Mouse (Mus musculus): ENCODE measurements at regions not wholly inside any gene's neighbourhood (a gene's known extent, or its start where the extent isn't known, plus 50 kb on each side); places are given as distances from the start of the nearest gene placed in this dataset.

GRCm38 (mm10) chr14:98703289-98703688 is 290.8 kb downstream of the Rpl36a-ps1 start:
- no peak for ATAC-seq (replicated peaks; ENCODE audit: low FRiP score)
- Histone ChIP-seq H3K9me3 (ENCODE audit: control insufficient read depth, low read length) (no peaks in the 10 kb centered on the region), H3K36me3 (ENCODE audit: control insufficient read depth, insufficient read depth, low read length) (no peaks in the 10 kb centered on the region), H3K9ac (ENCODE audit: low read depth, low read length) (no peak overlapping the region), H3K27ac (ENCODE audit: low read depth, low read length) (no peak overlapping the region), H3K4me2 (no peak overlapping the region), H3K4me1 (replicated peaks; ENCODE audit: control insufficient read depth, insufficient read depth, low read length) (no peaks in the 10 kb centered on the region), H3K4me3 (ENCODE audit: low read depth, low read length) (no peak overlapping the region), H3K27me3 (replicated peaks; ENCODE audit: control insufficient read depth, insufficient read depth, low read length) (no peaks in the 10 kb centered on the region)
- WGBS = 85% methylated on average over 6 of the region's 6 CpGs
- no peak for DNase-seq (ENCODE audit: low spot score)

- ATAC-seq (replicated peaks; ENCODE audit: low FRiP score) = no peak
- H3K4me2 ChIP-seq = no peak overlapping the region
- H3K27me3 ChIP-seq (replicated peaks; ENCODE audit: control insufficient read depth, insufficient read depth, low read length) = no peaks in the 10 kb centered on the region
- no peak overlapping the region for H3K27ac ChIP-seq (ENCODE audit: low read depth, low read length)
- WGBS = 77% methylated on average over 4 of the region's 4 CpGs
- DNase-seq (ENCODE audit: low spot score) = no peak
- H3K9me3 ChIP-seq (ENCODE audit: control insufficient read depth, low read length) = no peaks in the 10 kb centered on the region
- no peak overlapping the region for H3K4me3 ChIP-seq (ENCODE audit: low read depth, low read length)
- H3K36me3 ChIP-seq (ENCODE audit: control insufficient read depth, insufficient read depth, low read length) = no peaks in the 10 kb centered on the region
- H3K4me1 ChIP-seq (replicated peaks; ENCODE audit: control insufficient read depth, insufficient read depth, low read length) = no peaks in the 10 kb centered on the region
- H3K9ac ChIP-seq (ENCODE audit: low read depth, low read length) = no peak overlapping the region
These were observed 337.6 kb downstream of the Rpl36a-ps1 start for GRCm38 (mm10) chr14:98656533-98656932.

GRCm38 (mm10) chr14:98654191-98654809 is 339.8 kb downstream of the Rpl36a-ps1 start:
- no peaks in the 10 kb centered on the region for H3K4me1 ChIP-seq (replicated peaks; ENCODE audit: control insufficient read depth, insufficient read depth, low read length)
- H3K9me3 ChIP-seq (ENCODE audit: control insufficient read depth, low read length) = no peaks in the 10 kb centered on the region
- no peaks in the 10 kb centered on the region for H3K36me3 ChIP-seq (ENCODE audit: control insufficient read depth, insufficient read depth, low read length)
- WGBS = 72% methylated on average over 6 of the region's 6 CpGs
- ATAC-seq (replicated peaks; ENCODE audit: low FRiP score) (no peak), DNase-seq (ENCODE audit: low spot score) (no peak)
- no peak overlapping the region for H3K27ac ChIP-seq (ENCODE audit: low read depth, low read length)
- no peak overlapping the region for H3K4me3 ChIP-seq (ENCODE audit: low read depth, low read length)
- no peak overlapping the region for H3K4me2 ChIP-seq
- no peak overlapping the region for H3K9ac ChIP-seq (ENCODE audit: low read depth, low read length)
- H3K27me3 ChIP-seq (replicated peaks; ENCODE audit: control insufficient read depth, insufficient read depth, low read length) = no peaks in the 10 kb centered on the region

GRCm38 (mm10) chr14:98651221-98651620 is 342.9 kb downstream of the Rpl36a-ps1 start:
- no peak overlapping the region for H3K4me2 ChIP-seq
- ATAC-seq (replicated peaks; ENCODE audit: low FRiP score) (no peak), DNase-seq (ENCODE audit: low spot score) (no peak)
- no peak overlapping the region for H3K27ac ChIP-seq (ENCODE audit: low read depth, low read length)
- 85% methylated on average over 6 of the region's 6 CpGs for WGBS
- no peaks in the 10 kb centered on the region for H3K4me1 ChIP-seq (replicated peaks; ENCODE audit: control insufficient read depth, insufficient read depth, low read length)
- no peaks in the 10 kb centered on the region for H3K27me3 ChIP-seq (replicated peaks; ENCODE audit: control insufficient read depth, insufficient read depth, low read length)
- no peaks in the 10 kb centered on the region for H3K9me3 ChIP-seq (ENCODE audit: control insufficient read depth, low read length)
- H3K4me3 ChIP-seq (ENCODE audit: low read depth, low read length) = no peak overlapping the region
- no peaks in the 10 kb centered on the region for H3K36me3 ChIP-seq (ENCODE audit: control insufficient read depth, insufficient read depth, low read length)
- no peak overlapping the region for H3K9ac ChIP-seq (ENCODE audit: low read depth, low read length)

- DNase-seq (ENCODE audit: low spot score) = no peak
- Histone ChIP-seq H3K9ac (ENCODE audit: low read depth, low read length) (no peak overlapping the region), H3K27ac (ENCODE audit: low read depth, low read length) (no peak overlapping the region), H3K36me3 (ENCODE audit: control insufficient read depth, insufficient read depth, low read length) (no peaks in the 10 kb centered on the region), H3K4me1 (replicated peaks; ENCODE audit: control insufficient read depth, insufficient read depth, low read length) (no peaks in the 10 kb centered on the region), H3K27me3 (replicated peaks; ENCODE audit: control insufficient read depth, insufficient read depth, low read length) (no peaks in the 10 kb centered on the region), H3K9me3 (ENCODE audit: control insufficient read depth, low read length) (no peaks in the 10 kb centered on the region), H3K4me3 (ENCODE audit: low read depth, low read length) (no peak overlapping the region), H3K4me2 (no peak overlapping the region)
- no peak for ATAC-seq (replicated peaks; ENCODE audit: low FRiP score)
- 79% methylated on average over 4 of the region's 4 CpGs for WGBS
These were observed 343.6 kb downstream of the Rpl36a-ps1 start for GRCm38 (mm10) chr14:98650520-98650919.

- no peaks in the 10 kb centered on the region for H3K4me1 ChIP-seq (replicated peaks; ENCODE audit: control insufficient read depth, insufficient read depth, low read length)
- WGBS = 79% methylated on average over 4 of the region's 4 CpGs
- no peak overlapping the region for H3K4me2 ChIP-seq
- DNase-seq (ENCODE audit: low spot score) (no peak), ATAC-seq (replicated peaks; ENCODE audit: low FRiP score) (no peak)
- H3K27me3 ChIP-seq (replicated peaks; ENCODE audit: control insufficient read depth, insufficient read depth, low read length) = no peaks in the 10 kb centered on the region
- no peak overlapping the region for H3K27ac ChIP-seq (ENCODE audit: low read depth, low read length)
- H3K4me3 ChIP-seq (ENCODE audit: low read depth, low read length) = no peak overlapping the region
- no peaks in the 10 kb centered on the region for H3K36me3 ChIP-seq (ENCODE audit: control insufficient read depth, insufficient read depth, low read length)
- no peaks in the 10 kb centered on the region for H3K9me3 ChIP-seq (ENCODE audit: control insufficient read depth, low read length)
- H3K9ac ChIP-seq (ENCODE audit: low read depth, low read length) = no peak overlapping the region
These were observed 346.5 kb downstream of the Rpl36a-ps1 start for GRCm38 (mm10) chr14:98647614-98648013.

GRCm38 (mm10) chr14:98643756-98644155 is 350.4 kb downstream of the Rpl36a-ps1 start:
- Histone ChIP-seq H3K4me2 (no peak overlapping the region), H3K9ac (ENCODE audit: low read depth, low read length) (no peak overlapping the region), H3K9me3 (ENCODE audit: control insufficient read depth, low read length) (no peaks in the 10 kb centered on the region), H3K4me3 (ENCODE audit: low read depth, low read length) (no peak overlapping the region), H3K27me3 (replicated peaks; ENCODE audit: control insufficient read depth, insufficient read depth, low read length) (no peaks in the 10 kb centered on the region), H3K4me1 (replicated peaks; ENCODE audit: control insufficient read depth, insufficient read depth, low read length) (no peaks in the 10 kb centered on the region), H3K27ac (ENCODE audit: low read depth, low read length) (no peak overlapping the region), H3K36me3 (ENCODE audit: control insufficient read depth, insufficient read depth, low read length) (no peaks in the 10 kb centered on the region)
- no peak for DNase-seq (ENCODE audit: low spot score)
- ATAC-seq (replicated peaks; ENCODE audit: low FRiP score) = no peak
- WGBS = 72% methylated on average over 1 of the region's 1 CpGs

GRCm38 (mm10) chr14:98642661-98643331 is 351.3 kb downstream of the Rpl36a-ps1 start:
- Histone ChIP-seq H3K27me3 (replicated peaks; ENCODE audit: control insufficient read depth, insufficient read depth, low read length) (no peaks in the 10 kb centered on the region), H3K9ac (ENCODE audit: low read depth, low read length) (no peak overlapping the region), H3K4me2 (no peak overlapping the region), H3K9me3 (ENCODE audit: control insufficient read depth, low read length) (no peaks in the 10 kb centered on the region), H3K27ac (ENCODE audit: low read depth, low read length) (no peak overlapping the region), H3K36me3 (ENCODE audit: control insufficient read depth, insufficient read depth, low read length) (no peaks in the 10 kb centered on the region), H3K4me3 (ENCODE audit: low read depth, low read length) (no peak overlapping the region), H3K4me1 (replicated peaks; ENCODE audit: control insufficient read depth, insufficient read depth, low read length) (no peaks in the 10 kb centered on the region)
- ATAC-seq (replicated peaks; ENCODE audit: low FRiP score) (no peak), DNase-seq (ENCODE audit: low spot score) (no peak)
- WGBS = 79% methylated on average over 4 of the region's 4 CpGs

GRCm38 (mm10) chr14:98629026-98629425 is 365.1 kb downstream of the Rpl36a-ps1 start:
- ATAC-seq (replicated peaks; ENCODE audit: low FRiP score) (no peak), DNase-seq (ENCODE audit: low spot score) (no peak)
- no peaks in the 10 kb centered on the region for H3K4me1 ChIP-seq (replicated peaks; ENCODE audit: control insufficient read depth, insufficient read depth, low read length)
- H3K9ac ChIP-seq (ENCODE audit: low read depth, low read length) = no peak overlapping the region
- H3K4me2 ChIP-seq = no peak overlapping the region
- H3K9me3 ChIP-seq (ENCODE audit: control insufficient read depth, low read length) = no peaks in the 10 kb centered on the region
- no peak overlapping the region for H3K4me3 ChIP-seq (ENCODE audit: low read depth, low read length)
- H3K27me3 ChIP-seq (replicated peaks; ENCODE audit: control insufficient read depth, insufficient read depth, low read length) = no peaks in the 10 kb centered on the region
- H3K27ac ChIP-seq (ENCODE audit: low read depth, low read length) = no peak overlapping the region
- no peaks in the 10 kb centered on the region for H3K36me3 ChIP-seq (ENCODE audit: control insufficient read depth, insufficient read depth, low read length)
- 66% methylated on average over 4 of the region's 4 CpGs for WGBS

All from liver, embryonic 11.5 days (tissue).